Mouse (Mus musculus) ES-CJ7 (cell line): Measurements from ENCODE around the gene Tomm5.
"Not testable (repeated sequence)": the region's sequence is repeated elsewhere in the genome, so short reads cannot be mapped to it uniquely, and the experiment has no call there.

ENCODE experiments used
- DNase-seq: peaks from one replicate; pipeline ENCODE4 v3.0.0; 2011; ENCODE audit warnings: low read depth, low spot score

The Tomm5 gene

DNA sequence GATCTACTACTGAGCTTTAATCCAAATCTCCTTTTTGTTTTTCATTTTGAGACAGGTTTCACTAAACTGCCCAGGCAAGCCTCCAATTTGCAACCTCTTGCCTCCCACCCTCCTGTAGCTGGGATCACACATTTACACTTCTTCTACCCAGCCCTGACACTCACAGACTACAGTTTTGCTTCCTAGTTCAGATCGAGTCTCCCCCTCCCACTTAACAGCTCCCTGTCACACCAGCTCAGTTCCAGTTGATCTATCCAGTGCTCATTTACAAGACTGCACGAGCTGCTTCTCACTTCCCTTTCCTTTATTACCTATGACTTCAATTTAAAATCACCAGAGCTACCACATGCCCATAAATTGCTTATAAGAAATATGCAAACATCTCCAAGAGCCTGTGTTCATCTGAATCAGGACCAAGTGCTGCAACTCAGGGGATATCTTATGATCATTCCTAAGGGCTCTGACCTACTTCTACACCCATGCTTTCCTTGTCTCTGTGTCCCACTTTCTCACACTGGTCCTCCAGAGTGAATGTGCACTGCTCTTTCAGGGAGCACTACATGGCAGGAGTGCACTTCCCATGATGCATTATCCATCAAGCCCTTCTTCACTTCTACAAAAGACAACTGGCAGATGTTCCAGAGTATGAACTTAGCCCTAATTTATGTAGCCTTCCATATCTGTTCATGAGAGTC is 41.7 kb downstream of the Tomm5 start:
- no peak for DNase-seq

DNA sequence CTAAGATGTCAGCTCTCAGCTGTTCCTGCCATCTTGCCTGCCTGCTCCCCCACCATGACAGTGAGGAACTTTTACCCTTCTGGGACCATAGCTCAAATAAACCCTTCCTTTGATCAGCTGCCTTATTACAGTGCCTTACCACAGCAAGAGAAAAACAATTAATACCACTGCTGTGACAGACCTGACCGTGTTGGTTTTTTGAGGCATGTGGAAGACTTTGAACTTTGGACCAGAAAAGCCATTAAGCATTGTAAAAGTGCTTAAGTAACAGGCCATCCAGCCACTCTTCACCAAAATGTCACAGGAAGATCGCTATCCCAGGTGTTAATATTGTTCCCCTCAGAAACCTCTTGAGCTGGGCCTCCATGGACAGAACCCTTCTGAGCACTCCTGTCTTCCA is 43.3 kb downstream of the Tomm5 start:
- DNase-seq = no peak

DNA sequence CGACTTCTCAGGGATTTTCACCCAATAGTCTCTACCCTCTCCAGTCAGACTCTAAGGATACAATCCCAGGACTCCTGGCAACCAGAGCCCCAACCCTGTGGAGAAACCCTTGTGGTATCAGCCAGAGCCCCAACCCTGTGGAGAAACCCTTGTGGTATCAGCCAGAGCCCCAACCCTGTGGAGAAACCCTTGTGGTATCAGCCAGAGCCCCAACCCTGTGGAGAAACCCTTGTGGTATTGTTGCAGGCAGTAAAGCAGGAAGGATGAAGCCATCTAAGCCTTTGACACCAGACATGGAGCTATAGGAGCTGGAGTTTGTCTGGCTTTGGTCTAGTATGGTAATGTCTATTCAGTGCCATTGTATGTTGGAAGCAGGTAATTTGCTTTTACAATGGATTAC is 44.1 kb downstream of the Tomm5 start:
- DNase-seq = not testable (repeated sequence)

DNA sequence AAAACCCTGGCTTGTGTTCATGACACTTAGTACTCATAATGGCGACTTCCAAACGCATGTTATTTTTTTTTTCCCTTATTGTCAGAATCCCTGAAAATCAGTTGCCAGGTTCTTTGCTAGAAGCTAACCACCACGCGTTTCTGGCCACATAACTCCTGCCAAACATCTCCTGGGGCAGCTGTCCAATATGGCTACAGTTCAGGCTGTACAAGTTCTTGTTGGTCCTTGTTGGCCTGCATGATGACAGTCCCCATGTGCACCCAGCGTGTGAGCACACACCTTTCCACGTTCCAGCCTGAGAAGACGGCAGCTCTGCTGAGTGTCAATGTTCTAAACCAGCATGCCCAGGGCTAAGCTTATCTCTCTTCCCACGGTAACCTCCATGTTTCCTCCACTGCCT is 52.5 kb downstream of the Tomm5 start:
- DNase-seq = no peak
